Mouse (Mus musculus): ENCODE data around the gene Zfp358. TPM values are rescaled to one million over a fixed set of nuclear protein-coding genes. Genes with fewer than 3 reads are reported as not detected.

Gene Zfp358
- polyA plus RNA-seq, 2 experiments, result 27.5 to 76.7 TPM

GRCm38 (mm10) chr8:3515260-3515671, 22.3 kb downstream of the Zfp358 start, which contains the start of gene Pnpla6:
Gene Pnpla6 (plus strand): TSS chr8:3515384.
- DNase-seq (ENCODE audit: low spot score) (peak; percentile 90), ATAC-seq (ENCODE audit: low FRiP score, low read depth) (peak; percentile 81)
- Histone ChIP-seq H3K4me1 (ENCODE audit: control insufficient read depth, insufficient read depth, low read length) (peaks cover 4% of the 10 kb centered on the region; the same call in 1 of the 2 replicates), H3K9ac (ENCODE audit: low read depth, low read length, severe bottlenecking) (peak within 1 kb of the TSS; percentile 65), H3K9me3 (ENCODE audit: control insufficient read depth, low read length) (no peaks in the 10 kb centered on the region), H3K4me2 (replicated peaks; ENCODE audit: low read depth, low read length, severe bottlenecking) (peak within 1 kb of the TSS; percentile 95), H3K36me3 (ENCODE audit: control insufficient read depth, insufficient read depth, low read length) (peaks cover 41% of the 10 kb centered on the region), H3K4me3 (replicated peaks; ENCODE audit: low read length) (peak within 1 kb of the TSS; percentile 57), H3K27ac (replicated peaks; ENCODE audit: low read depth, low read length) (peak within 1 kb of the TSS; percentile 69), H3K27me3 (ENCODE audit: control insufficient read depth, insufficient read depth, low read length) (no peaks in the 10 kb centered on the region)
- peak; percentile 91; the same call in 1 of the 2 replicates for TF ChIP-seq POLR2A (IDR thresholded peaks at IDR 0.05; ENCODE audit: borderline replicate concordance, extremely low read depth, insufficient read depth, insufficient read length)
- WGBS, result 0% methylated on average over 23 of the region's 25 CpGs

DNA sequence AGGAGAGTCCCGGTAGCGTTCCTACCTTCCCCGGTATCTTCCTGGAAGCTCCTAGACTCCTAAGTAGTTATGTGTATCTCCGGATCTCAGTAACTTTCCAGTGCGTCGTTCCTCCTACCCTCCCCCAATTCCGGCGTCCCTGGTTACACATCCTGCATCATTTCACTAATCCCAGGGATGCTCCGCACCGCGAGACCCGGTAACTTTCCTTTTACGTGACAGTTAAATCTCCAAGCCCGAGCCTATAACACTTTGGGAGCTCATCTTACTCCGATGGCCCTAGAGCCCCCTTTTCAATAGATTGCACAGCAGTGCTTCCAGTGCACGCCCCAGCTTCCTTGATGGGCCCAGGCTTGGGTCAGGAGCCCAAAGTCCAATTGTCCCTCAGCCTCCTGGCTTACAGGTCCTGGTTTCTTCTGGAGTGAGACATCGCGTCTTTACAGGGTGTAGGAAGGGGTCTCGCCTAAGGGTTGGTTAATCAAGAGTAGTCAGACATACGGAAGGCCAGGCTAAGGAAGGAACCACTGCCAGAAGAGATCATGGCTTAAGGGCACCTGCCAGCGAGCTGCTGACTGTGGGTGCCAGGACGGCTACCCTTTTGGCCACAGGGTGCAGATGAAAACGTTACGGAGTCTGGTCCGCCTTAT, 23.0 kb downstream of the Zfp358 start:
- Histone ChIP-seq H3K9me3 (ENCODE audit: control insufficient read depth, low read length) (no peaks in the 10 kb centered on the region), H3K4me1 (ENCODE audit: control insufficient read depth, insufficient read depth, low read length) (peaks cover 4% of the 10 kb centered on the region; the same call in 1 of the 2 replicates), H3K9ac (ENCODE audit: low read depth, low read length, severe bottlenecking) (peak overlapping the region; percentile 65), H3K4me2 (replicated peaks; ENCODE audit: low read depth, low read length, severe bottlenecking) (peak overlapping the region; percentile 95), H3K27ac (replicated peaks; ENCODE audit: low read depth, low read length) (peak overlapping the region; percentile 69), H3K27me3 (ENCODE audit: control insufficient read depth, insufficient read depth, low read length) (no peaks in the 10 kb centered on the region), H3K4me3 (replicated peaks; ENCODE audit: low read length) (peak overlapping the region; percentile 57), H3K36me3 (ENCODE audit: control insufficient read depth, insufficient read depth, low read length) (peaks cover 35% of the 10 kb centered on the region)
- ATAC-seq (ENCODE audit: low FRiP score, low read depth) (no peak; the same call in 1 of the 2 replicates), DNase-seq (ENCODE audit: low spot score) (peak; percentile 36)
- no peak for TF ChIP-seq POLR2A (IDR thresholded peaks at IDR 0.05; ENCODE audit: borderline replicate concordance, extremely low read depth, insufficient read depth, insufficient read length)
- under 1% methylated on average over 25 of the region's 25 CpGs for WGBS

- H3K27me3 ChIP-seq (ENCODE audit: control insufficient read depth, insufficient read depth, low read length), result no peaks in the 10 kb centered on the region
- peak overlapping the region; percentile 65 for H3K9ac ChIP-seq (ENCODE audit: low read depth, low read length, severe bottlenecking)
- H3K4me3 ChIP-seq (replicated peaks; ENCODE audit: low read length), result peak overlapping the region; percentile 57
- WGBS, result 2% methylated on average over 36 of the region's 36 CpGs
- H3K36me3 ChIP-seq (ENCODE audit: control insufficient read depth, insufficient read depth, low read length), result peaks cover 35% of the 10 kb centered on the region
- DNase-seq (ENCODE audit: low spot score), result peak; percentile 98
- peak overlapping the region; percentile 69 for H3K27ac ChIP-seq (replicated peaks; ENCODE audit: low read depth, low read length)
- H3K9me3 ChIP-seq (ENCODE audit: control insufficient read depth, low read length), result no peaks in the 10 kb centered on the region
- TF ChIP-seq POLR2A (IDR thresholded peaks at IDR 0.05; ENCODE audit: borderline replicate concordance, extremely low read depth, insufficient read depth, insufficient read length), result peak; percentile 46; the same call in 1 of the 2 replicates
- H3K4me1 ChIP-seq (ENCODE audit: control insufficient read depth, insufficient read depth, low read length), result peaks cover 4% of the 10 kb centered on the region; the same call in 1 of the 2 replicates
- peak overlapping the region; percentile 95 for H3K4me2 ChIP-seq (replicated peaks; ENCODE audit: low read depth, low read length, severe bottlenecking)
- ATAC-seq (ENCODE audit: low FRiP score, low read depth), result peak; percentile 87
These were observed 23.6 kb downstream of the Zfp358 start for GRCm38 (mm10) chr8:3516450-3517116.

GRCm38 (mm10) chr8:3517117-3517495, 24.2 kb downstream of the Zfp358 start:
- Histone ChIP-seq H3K27me3 (ENCODE audit: control insufficient read depth, insufficient read depth, low read length) (no peaks in the 10 kb centered on the region), H3K36me3 (ENCODE audit: control insufficient read depth, insufficient read depth, low read length) (peaks cover 35% of the 10 kb centered on the region), H3K9ac (ENCODE audit: low read depth, low read length, severe bottlenecking) (peak overlapping the region; percentile 65), H3K4me2 (replicated peaks; ENCODE audit: low read depth, low read length, severe bottlenecking) (peak overlapping the region; percentile 95), H3K4me3 (replicated peaks; ENCODE audit: low read length) (peak overlapping the region; percentile 57), H3K4me1 (ENCODE audit: control insufficient read depth, insufficient read depth, low read length) (peaks cover 4% of the 10 kb centered on the region; the same call in 1 of the 2 replicates), H3K27ac (replicated peaks; ENCODE audit: low read depth, low read length) (peak overlapping the region; percentile 49; the same call in 1 of the 2 replicates), H3K9me3 (ENCODE audit: control insufficient read depth, low read length) (no peaks in the 10 kb centered on the region)
- 9% methylated on average over 15 of the region's 16 CpGs for WGBS
- no peak for TF ChIP-seq POLR2A (IDR thresholded peaks at IDR 0.05; ENCODE audit: borderline replicate concordance, extremely low read depth, insufficient read depth, insufficient read length)
- ATAC-seq (ENCODE audit: low FRiP score, low read depth) (peak; percentile 14), DNase-seq (ENCODE audit: low spot score) (peak; percentile 26)

GRCm38 (mm10) chr8:3522007-3522697, 29.2 kb downstream of the Zfp358 start:
- H3K4me2 ChIP-seq (replicated peaks; ENCODE audit: low read depth, low read length, severe bottlenecking), result no peak overlapping the region
- no peaks in the 10 kb centered on the region for H3K27me3 ChIP-seq (ENCODE audit: control insufficient read depth, insufficient read depth, low read length)
- 90% methylated on average over 13 of the region's 13 CpGs for WGBS
- no peak overlapping the region for H3K9ac ChIP-seq (ENCODE audit: low read depth, low read length, severe bottlenecking)
- no peak for DNase-seq (ENCODE audit: low spot score)
- no peak overlapping the region for H3K4me3 ChIP-seq (replicated peaks; ENCODE audit: low read length)
- H3K36me3 ChIP-seq (ENCODE audit: control insufficient read depth, insufficient read depth, low read length), result peaks cover 48% of the 10 kb centered on the region
- TF ChIP-seq POLR2A (IDR thresholded peaks at IDR 0.05; ENCODE audit: borderline replicate concordance, extremely low read depth, insufficient read depth, insufficient read length), result no peak
- H3K4me1 ChIP-seq (ENCODE audit: control insufficient read depth, insufficient read depth, low read length), result no peaks in the 10 kb centered on the region
- ATAC-seq (ENCODE audit: low FRiP score, low read depth), result no peak
- no peak overlapping the region for H3K27ac ChIP-seq (replicated peaks; ENCODE audit: low read depth, low read length)
- no peaks in the 10 kb centered on the region for H3K9me3 ChIP-seq (ENCODE audit: control insufficient read depth, low read length)

All from limb, embryonic 14.5 days (tissue).